Mouse (Mus musculus): Measurements from ENCODE around the gene Cers3.

The Cers3 gene

GRCm38 (mm10) chr7:66840008-66840719 is 96.9 kb downstream of the Cers3 start:
- peak; percentile 57 for DNase-seq (ENCODE audit: low spot score)

GRCm38 (mm10) chr7:66841165-66841564 is 97.9 kb downstream of the Cers3 start:
- no peak for DNase-seq (ENCODE audit: low spot score)

DNA sequence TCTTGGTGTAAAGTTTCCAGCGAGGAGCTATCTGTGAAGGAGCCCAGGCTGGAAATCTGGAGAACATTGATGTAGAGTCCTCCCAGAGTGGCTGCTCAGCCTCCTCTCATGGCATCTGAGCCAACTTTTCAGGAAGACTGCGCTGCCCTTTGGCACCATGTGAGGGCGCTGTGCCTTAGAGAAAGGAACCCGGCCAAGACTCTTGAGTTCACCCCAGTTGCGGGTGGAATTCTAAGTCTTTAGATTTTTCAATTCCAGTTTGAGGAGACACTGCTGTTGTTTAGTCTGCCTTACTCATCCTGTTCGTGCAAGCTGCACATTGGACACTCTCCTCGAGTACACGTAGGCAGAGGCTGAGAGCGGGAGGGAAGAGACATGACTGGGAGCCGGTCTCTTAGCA is 98.7 kb downstream of the Cers3 start:
- peak; percentile 46 for DNase-seq (ENCODE audit: low spot score)

DNA sequence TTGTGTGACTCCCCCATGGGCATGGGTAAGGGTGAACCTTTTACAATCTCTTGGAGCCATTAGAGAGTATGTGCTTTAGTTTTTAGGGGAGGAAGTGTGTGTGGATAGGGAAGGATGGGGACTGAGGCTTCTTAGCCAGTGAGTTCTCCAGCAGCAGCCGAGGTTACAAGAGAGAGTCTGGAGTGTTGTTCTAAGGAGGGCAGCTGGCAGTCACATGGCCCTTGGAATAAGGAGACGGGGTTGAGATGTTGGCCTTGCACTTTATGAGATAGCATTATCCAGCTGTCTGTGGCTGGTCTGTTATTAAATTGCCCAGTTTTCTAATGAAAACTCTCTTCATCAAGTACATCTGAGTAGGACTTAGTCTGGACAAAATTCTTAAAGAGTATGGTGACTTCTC is 100.5 kb downstream of the Cers3 start:
- DNase-seq (ENCODE audit: low spot score) = no peak

DNA sequence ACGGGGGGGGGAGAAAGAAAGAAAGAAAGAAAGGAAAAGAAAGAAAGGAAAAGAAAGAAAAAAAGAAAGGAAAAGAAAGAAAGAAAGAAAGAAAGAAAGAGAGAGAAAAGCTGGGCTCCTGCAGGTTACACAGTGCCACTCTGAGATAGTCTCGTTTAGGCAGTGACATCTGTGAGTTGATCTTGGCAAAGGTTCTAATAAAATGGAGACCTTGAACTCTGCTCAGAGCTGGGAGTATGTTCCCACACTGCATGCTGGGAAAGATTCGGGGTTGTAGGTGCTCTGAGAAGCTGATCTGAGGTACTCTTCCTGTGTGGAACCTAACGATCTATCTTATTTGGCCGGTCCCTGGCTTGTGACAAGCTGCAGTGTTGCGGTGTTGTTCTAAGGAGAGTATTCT is 103.3 kb downstream of the Cers3 start:
- no peak for DNase-seq (ENCODE audit: low spot score)

- no peak for DNase-seq (ENCODE audit: low spot score)
These were observed 104.0 kb downstream of the Cers3 start for GRCm38 (mm10) chr7:66847299-66847698.

DNA sequence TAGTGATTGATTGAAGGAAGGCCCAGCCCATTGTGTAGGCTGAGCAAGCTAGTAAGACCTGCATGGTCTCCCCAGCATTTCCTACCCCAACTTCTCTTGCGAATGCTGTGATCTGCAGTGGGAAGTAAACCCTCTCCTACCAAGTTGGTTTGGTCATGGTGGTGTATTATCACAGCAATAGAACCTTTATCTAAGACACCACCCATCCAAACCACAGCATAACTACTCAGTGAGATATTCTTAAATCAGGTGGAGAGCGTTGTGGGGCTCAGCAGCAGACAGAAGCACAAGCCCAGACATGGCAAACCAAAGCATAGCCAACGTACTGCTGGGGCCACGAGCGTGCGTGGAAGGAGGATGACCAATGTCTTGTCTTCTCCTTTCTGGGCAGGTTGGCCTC is 106.0 kb downstream of the Cers3 start:
- no peak for DNase-seq (ENCODE audit: low spot score)

GRCm38 (mm10) chr7:66852164-66852563 is 108.9 kb downstream of the Cers3 start:
- DNase-seq (ENCODE audit: low spot score) = no peak

GRCm38 (mm10) chr7:66857610-66858009 is 114.3 kb downstream of the Cers3 start:
- no peak for DNase-seq (ENCODE audit: low spot score)

DNA sequence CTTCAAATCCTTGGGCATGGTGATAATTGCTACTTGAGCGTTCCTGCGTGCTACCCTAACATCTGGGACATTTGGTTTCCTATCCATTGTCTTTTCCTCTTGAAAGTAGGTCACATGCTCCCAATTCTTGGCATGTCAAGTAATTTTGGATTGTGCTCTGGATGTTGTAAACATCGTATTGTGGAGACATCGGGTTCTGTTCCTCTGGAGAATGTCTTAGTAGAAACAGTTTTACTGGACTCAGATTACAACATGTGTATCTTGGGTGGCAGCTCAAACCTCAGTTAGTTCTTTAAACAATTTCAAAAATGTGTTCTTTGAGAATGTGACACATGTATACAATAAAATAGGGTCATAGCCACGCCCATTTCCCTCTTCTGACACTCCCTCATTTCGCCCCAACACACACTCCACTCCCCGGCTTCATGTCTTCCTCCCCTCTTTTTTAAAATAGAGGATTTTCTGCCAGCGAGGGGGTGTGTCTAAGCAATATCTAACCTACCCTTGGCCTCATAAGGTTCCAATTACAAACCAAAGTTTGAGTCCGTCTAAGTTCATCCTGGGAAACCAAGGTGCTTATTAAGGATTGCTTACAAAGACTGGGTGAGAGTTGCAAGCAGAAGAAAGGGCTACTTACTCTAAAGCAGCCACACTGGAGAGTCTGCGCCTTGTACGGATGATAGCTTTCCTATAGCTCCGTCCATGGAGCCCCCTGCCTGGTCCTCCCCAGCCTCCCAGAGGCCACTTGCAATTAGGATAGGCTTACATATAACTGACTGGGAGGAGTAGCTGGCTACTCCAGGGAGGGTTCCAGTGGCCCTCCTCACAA is 115.2 kb downstream of the Cers3 start:
- DNase-seq (ENCODE audit: low spot score) = no peak

DNA sequence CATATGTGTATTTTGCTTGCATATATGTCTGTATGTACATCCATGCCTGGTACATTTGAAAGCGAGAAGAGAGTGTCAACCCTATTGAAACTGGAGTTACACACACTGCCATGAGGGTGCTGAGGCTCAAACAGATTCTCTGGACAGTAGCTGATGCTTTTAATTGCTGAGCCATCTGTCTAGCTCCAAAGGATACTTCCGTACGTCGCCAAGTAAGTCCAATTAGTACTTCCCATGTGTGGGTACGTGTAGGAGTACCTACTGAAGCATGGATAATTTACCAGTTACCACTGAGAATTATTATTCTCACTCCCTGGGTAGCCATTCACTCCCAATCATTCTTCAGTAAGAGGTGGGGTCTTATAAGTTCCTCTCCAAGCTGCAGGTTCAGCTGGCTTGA is 115.9 kb downstream of the Cers3 start:
- no peak for DNase-seq (ENCODE audit: low spot score)

DNA sequence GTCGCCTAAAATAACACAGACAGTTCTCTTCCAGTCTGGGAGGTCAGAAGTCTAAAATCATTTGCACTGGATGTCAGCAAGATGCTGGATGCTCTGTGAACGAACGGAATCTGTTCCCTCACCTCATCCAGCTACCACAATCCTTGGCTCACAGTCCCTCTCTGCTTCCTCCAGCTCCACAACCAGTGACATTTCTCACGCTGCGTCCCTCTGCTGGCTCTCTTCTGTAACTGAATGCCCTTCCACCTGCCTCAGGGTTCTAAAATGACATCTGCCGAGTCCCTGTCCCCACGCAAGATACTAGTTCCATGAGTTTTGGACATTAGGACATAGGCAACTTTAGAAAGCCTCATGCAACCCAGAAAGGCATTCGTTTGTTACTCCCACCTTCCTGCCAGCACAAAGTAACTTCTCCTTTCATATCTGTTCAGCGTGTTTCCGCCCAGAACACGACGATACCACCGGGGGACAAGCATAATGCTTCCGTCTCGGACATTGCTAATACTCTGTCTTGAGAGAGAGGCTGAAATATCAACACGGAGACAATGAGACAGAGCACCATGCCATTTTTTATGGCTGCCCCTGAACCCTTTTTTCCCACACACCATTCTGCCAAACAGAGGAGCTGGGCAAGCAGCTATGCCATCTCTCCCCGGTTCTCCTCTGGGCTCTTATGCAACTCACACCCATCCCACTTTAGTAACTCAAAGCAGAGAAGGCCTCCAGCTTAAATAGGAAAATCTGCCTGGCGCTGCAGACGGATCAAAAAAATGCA is 123.8 kb downstream of the Cers3 start:
- no peak for DNase-seq (ENCODE audit: low spot score)

GRCm38 (mm10) chr7:66867719-66868501 is 124.6 kb downstream of the Cers3 start:
- DNase-seq (ENCODE audit: low spot score) = no peak

GRCm38 (mm10) chr7:66871520-66871919 is 128.2 kb downstream of the Cers3 start:
- no peak for DNase-seq (ENCODE audit: low spot score)

DNA sequence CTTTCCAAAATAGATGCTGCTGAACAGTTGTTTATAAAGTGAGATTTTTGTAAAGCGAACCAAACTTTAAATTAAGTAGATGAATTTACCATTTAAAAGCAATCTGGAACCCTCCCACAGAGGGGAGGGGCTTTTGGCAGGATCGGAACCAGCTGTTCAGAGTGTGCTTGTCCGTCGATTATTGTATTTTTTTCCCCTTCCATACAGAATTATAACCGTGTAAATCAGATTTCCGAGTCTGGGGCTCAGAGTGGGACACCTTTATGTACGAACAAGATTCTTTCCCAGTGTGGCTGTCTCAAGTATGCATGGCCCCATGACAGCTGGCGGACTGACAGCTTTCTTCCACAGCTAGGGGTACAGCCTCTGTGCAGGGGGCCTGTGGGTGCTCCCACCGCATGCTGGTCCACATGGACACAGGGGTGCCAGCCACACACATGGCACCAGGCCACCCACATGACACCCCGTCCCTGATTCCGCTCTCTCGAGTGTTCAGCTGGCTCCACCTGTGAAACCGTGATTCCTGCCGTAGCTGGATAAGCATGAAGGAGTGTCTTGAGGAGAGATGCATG is 128.7 kb downstream of the Cers3 start:
- no peak for DNase-seq (ENCODE audit: low spot score)

- DNase-seq (ENCODE audit: low spot score) = no peak
These were observed 129.9 kb downstream of the Cers3 start for GRCm38 (mm10) chr7:66873235-66873634.
